Mouse (Mus musculus): ENCODE data around the gene Sptlc2.

Gene Sptlc2

GRCm38 (mm10) chr12:87397126-87397525 is 9.0 kb upstream of the Sptlc2 start:
- no peak for DNase-seq (ENCODE audit: low spot score)

GRCm38 (mm10) chr12:87394316-87394715 is 6.2 kb upstream of the Sptlc2 start:
- no peak for DNase-seq (ENCODE audit: low spot score)

- DNase-seq (ENCODE audit: low spot score): no peak
Measured at GRCm38 (mm10) chr12:87393447-87394145, 5.4 kb upstream of the Sptlc2 start.

- DNase-seq (ENCODE audit: low spot score): no peak
Measured at GRCm38 (mm10) chr12:87391355-87391754, 3.2 kb upstream of the Sptlc2 start.

GRCm38 (mm10) chr12:87389231-87389630 is 1.1 kb upstream of the Sptlc2 start:
- no peak for DNase-seq (ENCODE audit: low spot score)

GRCm38 (mm10) chr12:87387171-87388121 is 709 bp downstream of the Sptlc2 start:
- DNase-seq (ENCODE audit: low spot score): no peak

- no peak for DNase-seq (ENCODE audit: low spot score)
Measured at GRCm38 (mm10) chr12:87385051-87385450, 3.1 kb downstream of the Sptlc2 start.

- no peak for DNase-seq (ENCODE audit: low spot score)
Measured at GRCm38 (mm10) chr12:87381380-87381682, 6.8 kb downstream of the Sptlc2 start.

GRCm38 (mm10) chr12:87380586-87381379 is 7.4 kb downstream of the Sptlc2 start:
- no peak for DNase-seq (ENCODE audit: low spot score)

- no peak for DNase-seq (ENCODE audit: low spot score)
Measured at GRCm38 (mm10) chr12:87379496-87379895, 8.7 kb downstream of the Sptlc2 start.

GRCm38 (mm10) chr12:87374159-87374558 is 14.0 kb downstream of the Sptlc2 start:
- no peak for DNase-seq (ENCODE audit: low spot score)

GRCm38 (mm10) chr12:87369319-87369718 is 18.8 kb downstream of the Sptlc2 start:
- no peak for DNase-seq (ENCODE audit: low spot score)

- DNase-seq (ENCODE audit: low spot score): no peak
Measured at GRCm38 (mm10) chr12:87368092-87368491, 20.1 kb downstream of the Sptlc2 start.

- DNase-seq (ENCODE audit: low spot score): no peak
Measured at GRCm38 (mm10) chr12:87365676-87366075, 22.5 kb downstream of the Sptlc2 start.

- DNase-seq (ENCODE audit: low spot score): no peak
Measured at GRCm38 (mm10) chr12:87362111-87362510, 26.0 kb downstream of the Sptlc2 start.

GRCm38 (mm10) chr12:87348029-87348428 is 40.1 kb downstream of the Sptlc2 start:
- no peak for DNase-seq (ENCODE audit: low spot score)

- DNase-seq (ENCODE audit: low spot score): no peak
Measured at GRCm38 (mm10) chr12:87347511-87347910, 40.6 kb downstream of the Sptlc2 start.

GRCm38 (mm10) chr12:87343084-87343605 is 45.0 kb downstream of the Sptlc2 start:
- no peak for DNase-seq (ENCODE audit: low spot score)

- no peak for DNase-seq (ENCODE audit: low spot score)
Measured at GRCm38 (mm10) chr12:87338082-87338481, 50.1 kb downstream of the Sptlc2 start.

- peak; percentile 25 for DNase-seq (ENCODE audit: low spot score)
Measured at GRCm38 (mm10) chr12:87334886-87335285, 53.3 kb downstream of the Sptlc2 start.

GRCm38 (mm10) chr12:87333794-87334193 is 54.4 kb downstream of the Sptlc2 start:
- DNase-seq (ENCODE audit: low spot score): no peak

GRCm38 (mm10) chr12:87332511-87332910 is 55.6 kb downstream of the Sptlc2 start:
- DNase-seq (ENCODE audit: low spot score): no peak
